Mouse (Mus musculus): ENCODE measurements around the gene Atp8b5.

DNA sequence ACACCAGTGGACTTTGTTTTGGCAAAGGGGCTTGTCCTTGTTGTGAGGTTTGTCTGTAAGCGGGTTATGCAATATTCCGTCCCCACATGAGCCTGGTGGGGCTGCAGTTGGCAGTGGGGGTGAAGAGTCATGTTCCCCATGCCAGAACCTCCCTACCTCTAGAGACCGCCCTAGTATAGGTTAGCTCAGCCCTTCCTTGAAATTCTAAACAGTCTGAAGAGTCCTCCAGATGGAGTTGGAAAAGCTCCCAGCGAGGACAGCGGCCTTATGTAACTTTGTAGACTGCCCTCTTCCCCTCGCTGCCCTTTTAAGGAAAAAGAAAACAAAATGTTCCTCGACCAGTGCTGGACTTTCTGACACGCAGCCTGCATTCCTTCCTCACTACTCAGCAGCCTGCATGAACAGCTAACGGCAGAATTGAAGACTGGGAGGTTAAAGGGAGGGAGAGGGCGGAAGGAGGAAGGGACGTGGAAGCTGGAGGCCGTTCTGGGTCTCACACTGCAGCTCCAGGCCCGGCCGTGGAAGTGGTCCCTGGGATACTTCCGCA, 127.5 kb downstream of the Atp8b5 start:
- TF ChIP-seq CTCF (IDR thresholded peaks at IDR 0.05; ENCODE audit: low read depth) (no peak), EP300 (IDR thresholded peaks at IDR 0.05; ENCODE audit: low read depth) (peak; percentile 99)

All from heart, postnatal 0 days (tissue).